Mouse (Mus musculus) embryonic facial prominence, embryonic 15.5 days (tissue): Measurements from ENCODE around the gene Aloxe3. TPM values are rescaled to one million over a fixed set of nuclear protein-coding genes. Genes with fewer than 3 reads are reported as not detected.

Experiments used
- ATAC-seq: fragments of 200-750 bp; cut with Nextera tagmentation; 2 replicates; pipeline ENCODE4 v1.8.0; 2017; ENCODE audit warnings: low read depth, moderate TSS enrichment; ENCODE audit not compliant: insufficient number of reproducible peaks, low FRiP score, low TSS enrichment
- H3K27ac ChIP-seq: fragments of 300-500 bp; sonication (generic); replicated peaks from 2 replicates; pipeline ENCODE4 v1.5.1; 2015; ENCODE audit warnings: mild to moderate bottlenecking, inconsistent platforms
- H3K27me3 ChIP-seq: fragments of 300-500 bp; sonication (generic); 2 replicates; pipeline ENCODE4 v1.6.1; 2015; ENCODE audit warnings: inconsistent platforms
- H3K36me3 ChIP-seq: fragments of 300-500 bp; sonication (generic); 2 replicates; pipeline ENCODE4 v1.6.1; 2015; ENCODE audit warnings: mild to moderate bottlenecking, inconsistent platforms
- H3K4me1 ChIP-seq: fragments of 300-500 bp; sonication (generic); 2 replicates; pipeline ENCODE4 v1.6.1; 2015; ENCODE audit warnings: inconsistent platforms
- H3K4me2 ChIP-seq: fragments of 300-500 bp; sonication (generic); replicated peaks from 2 replicates; pipeline ENCODE4 v1.6.1; 2015; ENCODE audit warnings: mild to moderate bottlenecking, inconsistent platforms
- H3K4me3 ChIP-seq: fragments of 300-500 bp; sonication (generic); replicated peaks from 2 replicates; pipeline ENCODE4 v1.5.1; 2015; ENCODE audit warnings: mild to moderate bottlenecking, inconsistent platforms
- H3K9ac ChIP-seq: fragments of 300-500 bp; sonication (generic); 2 replicates; pipeline ENCODE4 v1.6.1; 2015; ENCODE audit warnings: inconsistent platforms
- H3K9me3 ChIP-seq: fragments of 300-500 bp; sonication (generic); replicated peaks from 2 replicates; pipeline ENCODE4 v1.6.1; 2016; ENCODE audit warnings: inconsistent platforms
- WGBS: fragments of 180-500 bp; shearing (Covaris S2); methylation state at CpG from one replicate; pipeline ENCODE4 v1.1.7; 2015; 5-methylcytosine and 5-hydroxymethylcytosine counted together
- polyA plus RNA-seq: library from polyadenylated mRNA; unstranded; fragments of >200 nt; fragmentation: Nextera tagmentation; extraction: Ambion mirVana; gene quantifications from 2 replicates; pipeline ENCODE4 v1.2.1, GENCODE M21; 2015

The Aloxe3 gene
- polyA plus RNA-seq, 1 experiment from 2014 or later, result 8.9 TPM

DNA sequence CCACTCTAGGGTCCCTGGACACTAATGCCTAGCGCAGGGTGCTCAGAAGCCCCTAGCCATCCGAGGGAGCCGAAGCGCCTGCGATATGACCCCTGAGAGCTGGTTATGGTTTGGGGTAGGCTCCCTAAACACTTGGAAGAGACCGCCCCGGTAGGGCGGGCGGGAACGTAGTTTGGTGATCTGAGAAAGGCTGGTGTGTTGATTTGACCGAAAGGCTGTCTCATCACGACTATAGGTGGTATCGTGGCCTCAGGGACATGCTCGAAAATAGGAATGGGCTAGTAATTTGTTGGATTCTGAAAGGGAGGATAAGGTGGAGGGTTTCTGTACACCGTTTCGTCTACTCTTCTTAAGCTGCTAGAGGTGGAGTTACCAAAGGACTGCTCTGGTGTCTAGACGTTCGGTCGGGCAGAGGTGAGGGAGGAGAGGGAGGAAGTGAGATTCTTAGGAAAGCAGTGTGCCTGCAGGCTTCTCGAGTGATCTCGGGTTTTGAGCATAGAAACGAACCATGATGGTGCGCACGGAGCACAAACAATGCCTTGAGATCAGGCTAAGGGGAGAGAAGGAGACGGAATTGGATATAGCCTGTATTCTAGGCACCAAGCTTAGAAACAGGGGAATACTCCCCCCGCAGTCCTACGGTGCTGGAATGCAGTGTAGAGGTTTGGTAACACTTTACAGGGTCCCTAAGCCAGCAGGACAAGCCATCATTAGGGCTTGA lies 30.0 kb upstream of the Aloxe3 start:
- Histone ChIP-seq H3K36me3 (peaks cover 23% of the 10 kb centered on the region), H3K4me2 (peak overlapping the region; percentile 68), H3K27me3 (no peaks in the 10 kb centered on the region), H3K9ac (peak overlapping the region; percentile 59), H3K4me3 (peak overlapping the region; percentile 60), H3K4me1 (peaks cover 45% of the 10 kb centered on the region), H3K27ac (peak overlapping the region; percentile 97), H3K9me3 (no peaks in the 10 kb centered on the region)
- under 1% methylated on average over 27 of the region's 27 CpGs for WGBS
- no peak for ATAC-seq

DNA sequence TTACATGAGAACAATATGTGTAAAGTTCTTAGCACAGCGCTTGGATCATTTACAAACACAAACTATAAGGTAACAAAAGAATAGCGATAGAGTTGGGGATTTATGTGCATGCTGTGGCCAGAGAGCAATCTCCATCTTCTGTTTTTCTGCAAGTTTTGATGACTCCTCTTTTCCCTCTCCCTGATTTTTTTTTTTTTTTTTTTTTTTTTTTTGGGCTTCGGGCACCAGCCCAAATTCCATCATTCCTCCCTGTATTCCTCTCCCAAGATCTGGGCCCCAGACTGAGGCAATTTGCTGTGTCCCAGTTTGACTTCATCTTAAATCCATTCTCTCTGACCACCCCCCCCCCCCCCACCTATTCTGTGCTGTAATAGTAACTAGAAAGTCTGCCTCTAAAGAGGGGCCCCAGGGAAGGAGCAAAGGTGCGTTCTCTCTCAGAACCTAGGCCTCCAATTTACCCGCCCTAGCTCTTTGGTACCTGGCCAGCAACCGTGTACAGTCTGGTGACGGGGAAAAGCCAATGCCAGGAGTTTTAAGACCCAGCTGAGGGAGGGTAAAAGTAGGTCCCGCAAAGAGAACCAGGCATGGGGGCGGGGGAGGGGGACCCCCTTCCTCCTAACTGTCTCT lies 29.2 kb upstream of the Aloxe3 start:
- H3K4me3 ChIP-seq, result peak overlapping the region; percentile 60
- peaks cover 24% of the 10 kb centered on the region for H3K36me3 ChIP-seq
- H3K27ac ChIP-seq, result peak overlapping the region; percentile 97
- H3K9ac ChIP-seq, result peak overlapping the region; percentile 59
- H3K4me1 ChIP-seq, result peaks cover 42% of the 10 kb centered on the region
- ATAC-seq, result no peak
- peak overlapping the region; percentile 68 for H3K4me2 ChIP-seq
- no peaks in the 10 kb centered on the region for H3K27me3 ChIP-seq
- WGBS, result 6% methylated on average over 9 of the region's 9 CpGs
- H3K9me3 ChIP-seq, result no peaks in the 10 kb centered on the region

DNA sequence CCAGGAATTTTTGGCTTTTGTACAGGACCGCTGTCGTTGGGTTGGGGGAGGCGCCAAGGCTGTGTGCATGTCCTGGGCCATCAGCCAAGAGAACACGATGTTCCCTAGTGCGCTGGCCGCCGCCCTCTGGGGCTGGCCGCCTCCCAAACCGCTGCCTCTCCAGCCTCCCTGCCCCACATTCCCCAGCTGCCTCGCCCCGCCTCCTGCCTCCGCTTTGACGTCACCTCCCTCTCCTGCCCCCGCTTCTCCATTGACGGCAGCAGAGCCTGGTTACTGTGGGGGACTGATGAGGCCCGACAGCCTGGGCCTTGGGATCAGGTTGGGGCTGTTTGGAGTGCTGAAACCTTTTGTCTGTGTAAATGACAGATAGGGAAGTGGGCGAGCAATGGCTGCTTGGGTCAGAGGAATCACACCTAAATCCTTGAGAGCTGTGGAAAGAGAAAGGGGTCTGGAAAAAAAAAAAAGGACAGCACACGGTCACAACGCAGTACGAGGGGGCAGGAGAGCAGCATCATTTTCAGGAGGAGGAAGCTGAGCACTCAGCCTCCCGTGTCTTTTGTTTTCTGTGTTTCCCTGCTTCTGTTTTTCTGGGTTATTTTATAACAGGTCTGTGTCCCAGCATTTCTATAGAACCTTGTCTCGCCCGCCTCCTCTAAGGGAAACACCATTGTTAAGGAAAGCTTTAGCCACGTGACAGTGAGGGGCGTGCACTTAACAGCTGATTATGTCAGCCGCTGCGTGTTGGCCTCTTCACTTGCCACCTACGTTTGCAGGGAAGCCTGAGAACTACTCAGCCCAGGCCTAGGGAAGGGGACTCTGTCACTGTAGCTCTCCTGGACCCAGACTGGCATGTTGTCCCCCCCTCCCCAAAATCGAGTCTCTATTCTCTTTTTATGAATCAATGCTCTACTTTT lies 28.5 kb upstream of the Aloxe3 start:
- H3K27me3 ChIP-seq, result no peaks in the 10 kb centered on the region
- whole genome bisulfite sequencing, result 3% methylated on average over 29 of the region's 29 CpGs
- H3K27ac ChIP-seq, result peak overlapping the region; percentile 97
- H3K36me3 ChIP-seq, result peaks cover 25% of the 10 kb centered on the region
- H3K4me1 ChIP-seq, result peaks cover 40% of the 10 kb centered on the region
- H3K4me3 ChIP-seq, result peak overlapping the region; percentile 60
- peak; percentile 70 for ATAC-seq
- no peaks in the 10 kb centered on the region for H3K9me3 ChIP-seq
- peak overlapping the region; percentile 68 for H3K4me2 ChIP-seq
- peak overlapping the region; percentile 12; the same call in 1 of the 2 replicates for H3K9ac ChIP-seq

DNA sequence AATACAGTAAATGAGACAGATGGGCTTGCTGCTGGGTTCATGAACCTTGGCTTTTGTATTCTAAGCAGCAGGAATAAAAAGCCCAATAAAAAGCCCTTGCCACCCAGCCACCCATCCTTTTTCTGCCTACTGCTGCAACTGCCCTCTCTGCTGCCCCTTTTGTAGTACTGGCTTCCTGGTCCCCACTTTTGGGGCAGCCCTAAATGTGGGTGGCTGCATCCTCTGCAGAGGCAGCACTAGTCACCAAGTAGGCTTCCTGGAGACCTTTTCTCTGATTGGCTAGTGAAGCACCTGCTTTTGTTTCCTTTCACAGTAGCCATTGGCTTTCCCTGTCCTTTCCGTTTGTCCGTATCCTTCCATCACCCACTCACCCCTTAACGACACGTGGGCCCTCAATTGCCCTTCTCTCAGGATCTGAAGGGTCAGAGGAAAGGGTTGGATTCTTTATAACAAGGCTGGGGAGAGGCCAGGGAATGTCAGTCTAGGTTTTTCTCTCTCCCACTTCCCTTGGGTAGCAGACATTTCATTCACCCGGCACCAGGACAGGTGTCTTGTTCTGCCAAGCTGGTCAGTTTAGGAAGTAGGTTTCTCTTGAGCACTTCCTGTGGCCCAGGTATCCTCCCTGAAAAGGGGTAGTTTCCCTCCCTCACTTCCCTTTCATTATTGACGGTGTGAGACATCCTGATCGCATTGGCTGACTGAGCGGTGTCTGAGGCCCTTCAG lies 27.5 kb upstream of the Aloxe3 start:
- Histone ChIP-seq H3K4me3 (peak overlapping the region; percentile 60), H3K9me3 (no peaks in the 10 kb centered on the region), H3K27ac (peak overlapping the region; percentile 97), H3K4me1 (peaks cover 40% of the 10 kb centered on the region), H3K9ac (no peak overlapping the region), H3K4me2 (peak overlapping the region; percentile 68), H3K36me3 (peaks cover 28% of the 10 kb centered on the region), H3K27me3 (no peaks in the 10 kb centered on the region)
- 24% methylated on average over 8 of the region's 8 CpGs for WGBS
- no peak for ATAC-seq

DNA sequence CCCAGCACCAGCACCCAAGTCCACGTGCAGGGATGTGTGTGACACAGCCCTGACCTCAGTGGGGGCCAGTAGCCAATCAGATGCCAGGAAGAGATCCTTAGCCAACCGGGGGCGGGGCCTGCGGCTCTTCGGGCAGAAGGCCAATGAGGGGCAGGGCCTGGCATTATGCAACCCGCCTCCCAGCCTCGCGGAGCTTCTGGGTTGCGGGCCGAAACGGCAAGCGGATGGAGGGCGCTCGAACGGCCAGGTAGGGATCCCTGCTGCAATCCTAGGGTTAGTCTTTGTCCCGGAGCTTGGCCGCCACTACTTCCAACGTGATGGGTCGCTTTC lies 27.0 kb upstream of the Aloxe3 start:
- Histone ChIP-seq H3K4me3 (peak overlapping the region; percentile 60), H3K9ac (peak overlapping the region; percentile 53), H3K27ac (peak overlapping the region; percentile 97), H3K4me2 (peak overlapping the region; percentile 68), H3K4me1 (peaks cover 40% of the 10 kb centered on the region), H3K9me3 (no peaks in the 10 kb centered on the region), H3K36me3 (peaks cover 34% of the 10 kb centered on the region), H3K27me3 (no peaks in the 10 kb centered on the region)
- WGBS, result 0% methylated on average over 19 of the region's 19 CpGs
- no peak for ATAC-seq

DNA sequence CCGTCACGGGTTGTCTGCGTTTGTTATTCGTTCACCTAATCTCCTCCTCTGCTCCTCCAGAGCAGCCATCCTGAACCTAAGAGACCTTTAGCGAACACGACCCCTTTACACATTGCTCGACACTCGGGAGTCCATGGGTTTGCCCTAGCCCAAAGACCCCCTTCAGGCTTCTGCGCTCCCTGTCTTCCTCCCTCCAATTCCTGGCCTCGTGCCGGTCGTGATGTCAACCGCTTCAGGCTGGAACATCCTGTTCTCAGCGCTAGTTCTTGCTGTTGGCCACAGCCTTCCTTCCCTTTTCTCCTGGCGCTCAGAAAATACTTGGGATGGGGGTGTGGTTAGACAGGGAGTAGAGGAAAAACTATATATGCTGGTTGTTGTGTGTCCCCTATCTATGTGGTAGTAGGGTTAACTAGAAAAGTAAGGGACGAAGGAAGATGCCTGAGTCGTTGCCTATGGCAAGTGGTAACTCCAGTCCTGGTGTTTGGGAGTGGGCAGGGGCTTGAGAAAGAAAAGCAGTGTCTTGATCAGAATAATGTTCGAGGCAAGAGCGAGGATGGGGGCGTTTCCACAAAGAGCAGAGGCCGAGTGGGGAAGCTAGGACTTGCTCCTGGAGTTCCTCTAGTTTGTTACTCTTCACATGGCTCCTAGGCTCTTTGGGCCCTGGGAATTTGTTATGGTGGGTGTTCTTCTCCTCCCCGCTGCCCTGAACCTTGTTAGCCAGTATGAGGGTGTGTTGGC lies 26.4 kb upstream of the Aloxe3 start:
- Histone ChIP-seq H3K4me1 (peaks cover 36% of the 10 kb centered on the region), H3K9ac (peak overlapping the region; percentile 53), H3K4me3 (peak overlapping the region; percentile 60), H3K9me3 (no peaks in the 10 kb centered on the region), H3K36me3 (peaks cover 40% of the 10 kb centered on the region), H3K27ac (peak overlapping the region; percentile 97), H3K4me2 (peak overlapping the region; percentile 68), H3K27me3 (no peaks in the 10 kb centered on the region)
- under 1% methylated on average over 22 of the region's 22 CpGs for WGBS
- no peak for ATAC-seq

DNA sequence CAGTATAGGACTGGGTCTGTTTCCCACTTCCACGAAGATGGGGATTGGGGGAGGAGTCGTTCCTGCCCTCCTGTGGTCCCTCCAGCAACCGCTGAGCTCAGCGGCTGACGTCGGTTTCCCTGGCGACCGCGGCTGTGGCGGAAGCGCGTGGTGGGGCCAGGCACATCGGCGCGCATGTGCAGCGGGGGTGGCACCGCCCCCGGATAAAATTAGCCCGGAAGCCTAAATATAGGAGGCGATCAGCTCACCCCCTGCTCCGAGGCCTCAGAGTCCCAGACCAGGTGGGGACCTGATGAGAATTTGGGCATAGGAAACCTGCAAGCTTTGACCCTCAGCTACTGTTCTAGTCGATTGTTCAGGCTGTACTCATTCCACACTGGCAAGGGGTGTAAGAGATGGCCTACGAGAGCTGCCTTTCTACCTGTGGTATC lies 25.8 kb upstream of the Aloxe3 start:
- Histone ChIP-seq H3K9ac (peak overlapping the region; percentile 53), H3K4me3 (peak overlapping the region; percentile 60), H3K9me3 (no peaks in the 10 kb centered on the region), H3K27ac (peak overlapping the region; percentile 97), H3K36me3 (peaks cover 46% of the 10 kb centered on the region), H3K27me3 (no peaks in the 10 kb centered on the region), H3K4me2 (peak overlapping the region; percentile 68), H3K4me1 (peaks cover 34% of the 10 kb centered on the region)
- under 1% methylated on average over 23 of the region's 23 CpGs for WGBS
- ATAC-seq, result peak; percentile 9

DNA sequence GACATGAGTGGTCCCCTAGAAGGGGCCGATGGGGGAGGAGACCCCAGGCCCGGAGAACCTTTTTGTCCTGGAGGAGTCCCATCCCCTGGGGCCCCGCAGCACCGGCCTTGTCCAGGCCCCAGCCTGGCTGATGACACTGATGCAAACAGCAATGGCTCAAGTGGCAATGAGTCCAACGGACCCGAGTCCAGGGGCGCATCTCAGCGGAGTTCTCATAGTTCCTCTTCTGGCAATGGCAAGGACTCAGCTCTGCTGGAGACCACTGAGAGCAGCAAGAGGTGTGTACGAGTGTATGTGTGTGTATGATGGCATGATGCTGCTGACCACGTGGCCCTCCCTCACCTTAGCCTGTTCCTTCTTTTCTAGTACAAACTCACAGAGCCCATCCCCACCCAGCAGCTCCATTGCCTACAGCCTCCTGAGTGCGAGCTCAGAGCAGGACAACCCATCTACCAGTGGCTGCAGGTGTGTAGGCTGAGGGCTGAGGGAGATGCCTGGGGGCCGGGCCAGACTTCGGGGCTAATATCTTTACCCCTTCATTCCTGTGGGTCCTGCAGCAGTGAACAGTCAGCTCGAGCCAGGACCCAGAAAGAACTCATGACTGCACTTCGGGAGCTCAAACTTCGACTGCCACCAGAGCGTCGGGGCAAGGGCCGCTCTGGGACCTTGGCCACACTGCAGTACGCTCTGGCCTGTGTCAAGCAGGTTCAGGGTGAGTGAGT lies 24.9 kb upstream of the Aloxe3 start:
- peak overlapping the region; percentile 7 for H3K9ac ChIP-seq
- peak overlapping the region; percentile 60; the same call in 1 of the 2 replicates for H3K4me3 ChIP-seq
- ATAC-seq, result no peak
- H3K4me1 ChIP-seq, result peaks cover 34% of the 10 kb centered on the region
- WGBS, result 89% methylated on average over 20 of the region's 20 CpGs
- no peaks in the 10 kb centered on the region for H3K27me3 ChIP-seq
- H3K27ac ChIP-seq, result peak overlapping the region; percentile 97
- no peaks in the 10 kb centered on the region for H3K9me3 ChIP-seq
- H3K4me2 ChIP-seq, result peak overlapping the region; percentile 68
- peaks cover 54% of the 10 kb centered on the region for H3K36me3 ChIP-seq

DNA sequence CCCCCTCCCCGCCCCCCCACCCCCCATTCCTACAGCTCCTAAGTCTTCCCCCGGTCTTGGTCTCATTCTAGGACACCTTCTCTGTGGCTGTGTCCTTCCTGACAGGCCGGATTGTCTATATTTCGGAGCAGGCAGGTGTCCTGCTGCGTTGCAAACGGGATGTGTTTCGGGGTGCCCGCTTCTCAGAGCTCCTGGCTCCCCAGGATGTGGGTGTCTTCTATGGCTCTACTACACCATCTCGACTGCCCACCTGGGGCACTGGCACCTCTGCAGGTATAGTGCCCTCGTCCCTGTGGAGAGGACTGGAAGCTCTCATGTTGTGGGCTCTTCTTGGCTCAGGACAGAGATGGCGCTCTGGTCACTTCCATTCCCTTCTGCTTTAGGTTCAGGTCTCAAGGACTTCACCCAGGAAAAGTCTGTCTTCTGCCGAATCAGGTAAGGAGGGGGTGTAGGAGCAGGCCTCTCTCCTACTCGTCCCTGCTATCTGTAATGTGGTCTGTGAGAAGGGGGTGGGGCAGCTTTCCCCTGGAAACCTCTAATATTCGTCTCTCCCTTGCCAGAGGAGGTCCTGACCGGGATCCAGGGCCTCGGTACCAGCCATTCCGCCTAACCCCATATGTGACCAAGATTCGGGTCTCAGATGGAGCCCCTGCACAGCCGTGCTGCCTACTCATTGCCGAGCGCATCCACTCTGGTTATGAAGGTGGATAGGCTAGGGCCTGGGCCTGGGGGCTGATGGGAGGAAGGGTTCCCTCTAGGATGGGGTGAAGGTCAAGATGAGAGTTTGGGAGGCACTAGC lies 23.9 kb upstream of the Aloxe3 start:
- Histone ChIP-seq H3K4me2 (no peak overlapping the region), H3K36me3 (peaks cover 64% of the 10 kb centered on the region), H3K4me1 (peaks cover 34% of the 10 kb centered on the region), H3K4me3 (no peak overlapping the region), H3K27ac (no peak overlapping the region), H3K9me3 (no peaks in the 10 kb centered on the region), H3K9ac (no peak overlapping the region), H3K27me3 (no peaks in the 10 kb centered on the region)
- 87% methylated on average over 21 of the region's 21 CpGs for WGBS
- ATAC-seq, result no peak
